Mouse (Mus musculus) forebrain, embryonic 16.5 days (tissue): ENCODE measurements around the gene Mbd6. TPM values are rescaled to one million over a fixed set of nuclear protein-coding genes. Genes with fewer than 3 reads are reported as not detected.

Experiments
- ATAC-seq: fragments of 200-750 bp; cut with Nextera tagmentation; 2 replicates; pipeline ENCODE4 v1.8.0; 2017; ENCODE audit warnings: mild to moderate bottlenecking, moderate library complexity
- H3K27ac ChIP-seq: fragments of 300-500 bp; sonication (generic); 2 replicates; pipeline ENCODE4 v1.5.1; 2014; ENCODE audit warnings: low read length, control low read depth
- H3K27me3 ChIP-seq: fragments of 300-500 bp; sonication (generic); replicated peaks from 2 replicates; pipeline ENCODE4 v1.6.1; 2014; ENCODE audit warnings: low read length; ENCODE audit not compliant: control insufficient read depth, insufficient read depth
- H3K36me3 ChIP-seq: fragments of 300-500 bp; sonication (generic); 2 replicates; pipeline ENCODE4 v1.6.1; 2014; ENCODE audit not compliant: control insufficient read depth, insufficient read depth
- H3K4me1 ChIP-seq: fragments of 300-500 bp; sonication (generic); replicated peaks from 2 replicates; pipeline ENCODE4 v1.6.1; 2014; ENCODE audit warnings: low read length; ENCODE audit not compliant: control insufficient read depth, insufficient read depth
- H3K4me2 ChIP-seq: fragments of 300-500 bp; sonication (generic); 2 replicates; pipeline ENCODE4 v1.6.1; 2014; ENCODE audit warnings: mild to moderate bottlenecking, low read length, control low read depth
- H3K4me3 ChIP-seq: fragments of 300-500 bp; sonication (generic); replicated peaks from 2 replicates; pipeline ENCODE4 v1.5.1; 2014; ENCODE audit warnings: mild to moderate bottlenecking, low read length, control low read depth
- H3K9ac ChIP-seq: fragments of 300-500 bp; sonication (generic); replicated peaks from 2 replicates; pipeline ENCODE4 v1.6.1; 2014; ENCODE audit warnings: low read depth, low read length, control low read depth
- H3K9me3 ChIP-seq: fragments of 300-500 bp; sonication (generic); 2 replicates; pipeline ENCODE4 v1.6.1; 2016; ENCODE audit warnings: low read length; ENCODE audit not compliant: control insufficient read depth
- WGBS: fragments of 180-500 bp; shearing (Covaris S2); extraction: QIAGEN DNeasy Blood & Tissue Kit; methylation state at CpG from one replicate; pipeline ENCODE4 v1.1.7; 2014; 5-methylcytosine and 5-hydroxymethylcytosine counted together
- polyA plus RNA-seq: library from polyadenylated mRNA; unstranded; fragments of >200 nt; fragmentation: Nextera tagmentation; extraction: Ambion mirVana; gene quantifications from 2 replicates; pipeline ENCODE4 v1.2.1, GENCODE M21; 2015

Mbd6 gene
- polyA plus RNA-seq, 1 experiment from 2014 or later, result 15.3 TPM

DNA sequence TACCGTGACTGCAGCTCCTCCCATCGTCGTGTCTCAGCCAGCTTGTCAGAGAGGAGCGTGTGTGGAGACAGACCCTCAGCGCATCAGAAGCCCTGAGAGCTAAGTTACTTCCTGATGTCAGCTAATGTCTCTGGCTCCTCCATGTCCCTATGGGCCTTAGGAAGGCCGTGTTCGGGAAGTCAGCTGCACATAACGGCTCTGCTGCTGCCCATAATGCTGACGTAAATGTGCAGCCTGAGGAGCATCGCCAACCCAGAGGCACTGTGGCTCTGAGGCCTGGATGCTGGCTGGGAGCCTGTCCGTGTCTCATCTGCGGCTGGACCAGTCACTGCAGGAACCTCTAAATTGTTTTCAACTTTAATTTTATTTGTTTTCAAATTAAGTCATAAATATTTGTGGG lies 19.8 kb downstream of the Mbd6 start:
- no peak for ATAC-seq
- peaks cover 17% of the 10 kb centered on the region for H3K4me1 ChIP-seq
- 86% methylated on average over 12 of the region's 12 CpGs for WGBS
- H3K36me3 ChIP-seq, result no peaks in the 10 kb centered on the region
- no peaks in the 10 kb centered on the region for H3K9me3 ChIP-seq
- H3K4me3 ChIP-seq, result no peak overlapping the region
- H3K27me3 ChIP-seq, result no peaks in the 10 kb centered on the region
- H3K27ac ChIP-seq, result no peak overlapping the region
- H3K4me2 ChIP-seq, result no peak overlapping the region
- H3K9ac ChIP-seq, result no peak overlapping the region

GRCm38 (mm10) chr10:127268401-127268800 lies 20.4 kb downstream of the Mbd6 start:
- WGBS, result 79% methylated on average over 5 of the region's 5 CpGs
- H3K4me3 ChIP-seq, result no peak overlapping the region
- H3K4me1 ChIP-seq, result peaks cover 20% of the 10 kb centered on the region
- no peaks in the 10 kb centered on the region for H3K36me3 ChIP-seq
- no peak overlapping the region; the same call in 1 of the 2 replicates for H3K9ac ChIP-seq
- H3K27ac ChIP-seq, result no peak overlapping the region
- no peak overlapping the region for H3K4me2 ChIP-seq
- H3K27me3 ChIP-seq, result no peaks in the 10 kb centered on the region
- no peak for ATAC-seq
- no peaks in the 10 kb centered on the region for H3K9me3 ChIP-seq

- Histone ChIP-seq H3K9me3 (no peaks in the 10 kb centered on the region), H3K27ac (no peak overlapping the region), H3K4me2 (peak overlapping the region; percentile 61), H3K36me3 (no peaks in the 10 kb centered on the region), H3K27me3 (no peaks in the 10 kb centered on the region), H3K9ac (peak overlapping the region; percentile 96), H3K4me3 (peak overlapping the region; percentile 93), H3K4me1 (peaks cover 22% of the 10 kb centered on the region)
- WGBS, result 70% methylated on average over 5 of the region's 5 CpGs
- ATAC-seq, result no peak
These were observed 21.5 kb downstream of the Mbd6 start for GRCm38 (mm10) chr10:127267318-127267717.

DNA sequence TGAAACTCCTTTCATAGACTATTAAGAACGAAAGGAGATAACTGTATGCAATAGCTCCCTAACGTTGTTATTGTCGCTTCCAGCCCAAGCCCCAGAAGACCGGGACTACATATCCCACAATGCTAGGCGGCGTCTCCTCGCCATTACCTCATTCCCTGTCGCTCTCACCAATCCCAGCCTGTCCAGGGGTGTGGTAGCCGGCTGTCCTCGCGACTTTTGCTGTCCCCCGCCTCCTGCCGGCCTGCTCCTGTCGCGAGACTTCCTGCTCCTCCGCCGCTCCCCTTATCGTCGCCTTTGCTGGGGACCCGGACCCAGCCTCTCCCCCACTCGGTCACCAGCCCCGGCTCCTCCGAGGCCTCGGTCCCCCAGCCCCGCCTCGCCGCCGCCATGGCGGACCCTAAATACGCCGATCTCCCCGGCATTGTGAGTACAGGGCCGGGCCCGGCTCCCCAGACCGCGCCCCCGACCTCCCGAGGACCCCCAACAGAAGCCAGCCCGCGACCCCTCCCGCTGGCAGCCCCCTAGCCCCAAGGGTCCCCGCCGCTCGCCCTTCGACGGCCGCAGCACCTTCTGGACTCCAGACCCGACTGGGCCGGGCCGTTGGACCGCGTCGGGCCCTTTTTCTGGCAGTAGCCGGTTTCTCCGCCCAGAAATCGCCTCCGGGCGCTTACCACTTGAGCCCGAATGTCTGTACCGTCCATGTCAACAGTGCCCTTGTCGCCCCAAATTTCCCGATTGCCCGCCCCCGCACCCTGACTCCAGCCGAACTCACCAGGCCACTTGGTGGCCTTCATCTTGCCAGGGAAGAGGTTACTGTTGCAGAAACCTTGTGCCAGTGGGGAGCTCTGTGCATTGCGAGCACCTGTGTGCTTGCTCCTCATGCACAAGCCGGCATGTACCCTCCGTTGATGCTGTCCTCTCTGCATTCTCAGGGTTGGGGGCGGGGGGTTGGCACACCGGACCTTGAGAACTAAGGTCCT lies 22.4 kb downstream of the Mbd6 start, which contains the start of gene Dctn2:
TSS of gene Dctn2 (plus strand) at position 257 of the 980 bp plus-strand sequence.
- under 1% methylated on average over 70 of the region's 70 CpGs for WGBS
- peaks cover 26% of the 10 kb centered on the region for H3K4me1 ChIP-seq

GRCm38 (mm10) chr10:127265727-127266111 lies 23.1 kb downstream of the Mbd6 start:
- Histone ChIP-seq H3K27me3 (no peaks in the 10 kb centered on the region), H3K4me3 (peak overlapping the region; percentile 93), H3K9me3 (no peaks in the 10 kb centered on the region), H3K4me2 (peak overlapping the region; percentile 12; the same call in 1 of the 2 replicates), H3K4me1 (peaks cover 33% of the 10 kb centered on the region), H3K9ac (no peak overlapping the region), H3K27ac (peak overlapping the region; percentile 49; the same call in 1 of the 2 replicates), H3K36me3 (no peaks in the 10 kb centered on the region)
- ATAC-seq, result no peak
- 22% methylated on average over 4 of the region's 4 CpGs for WGBS

More for the DNA sequence above, 22.4 kb downstream of the Mbd6 start, which contains the start of gene Dctn2:
- Histone ChIP-seq H3K4me2 (peak within 1 kb of the TSS; percentile 61), H3K9me3 (no peaks in the 10 kb centered on the region), H3K9ac (peak within 1 kb of the TSS; percentile 96), H3K4me3 (peak within 1 kb of the TSS; percentile 93), H3K27me3 (no peaks in the 10 kb centered on the region), H3K27ac (peak within 1 kb of the TSS; percentile 80), H3K36me3 (no peaks in the 10 kb centered on the region)
- ATAC-seq, result peak; percentile 97

- H3K4me3 ChIP-seq, result no peak overlapping the region
- no peak overlapping the region for H3K9ac ChIP-seq
- no peak overlapping the region for H3K4me2 ChIP-seq
- no peaks in the 10 kb centered on the region for H3K9me3 ChIP-seq
- no peaks in the 10 kb centered on the region for H3K36me3 ChIP-seq
- no peaks in the 10 kb centered on the region for H3K27me3 ChIP-seq
- H3K4me1 ChIP-seq, result peaks cover 38% of the 10 kb centered on the region
- no peak for ATAC-seq
- H3K27ac ChIP-seq, result no peak overlapping the region
- 66% methylated on average over 4 of the region's 4 CpGs for WGBS
These were observed 23.8 kb downstream of the Mbd6 start for GRCm38 (mm10) chr10:127264971-127265370.

GRCm38 (mm10) chr10:127264336-127264735 lies 24.5 kb downstream of the Mbd6 start:
- no peak overlapping the region for H3K4me2 ChIP-seq
- peaks cover 43% of the 10 kb centered on the region for H3K4me1 ChIP-seq
- no peak overlapping the region for H3K4me3 ChIP-seq

GRCm38 (mm10) chr10:127263631-127264030 lies 25.2 kb downstream of the Mbd6 start:
- peaks cover 50% of the 10 kb centered on the region for H3K4me1 ChIP-seq
- H3K36me3 ChIP-seq, result no peaks in the 10 kb centered on the region
- peak overlapping the region; percentile 63 for H3K4me3 ChIP-seq
- peak overlapping the region; percentile 74; the same call in 1 of the 2 replicates for H3K4me2 ChIP-seq
- 34% methylated on average over 3 of the region's 3 CpGs for WGBS
- no peak for ATAC-seq
- H3K9ac ChIP-seq, result no peak overlapping the region
- no peaks in the 10 kb centered on the region for H3K9me3 ChIP-seq
- no peaks in the 10 kb centered on the region for H3K27me3 ChIP-seq
- H3K27ac ChIP-seq, result no peak overlapping the region; the same call in 1 of the 2 replicates

More at GRCm38 (mm10) chr10:127264336-127264735, 24.5 kb downstream of the Mbd6 start:
- H3K27ac ChIP-seq, result no peak overlapping the region
- no peak overlapping the region for H3K9ac ChIP-seq
- no peaks in the 10 kb centered on the region for H3K36me3 ChIP-seq
- WGBS, result 77% methylated on average over 8 of the region's 8 CpGs
- no peak for ATAC-seq
- H3K9me3 ChIP-seq, result no peaks in the 10 kb centered on the region
- no peaks in the 10 kb centered on the region for H3K27me3 ChIP-seq

DNA sequence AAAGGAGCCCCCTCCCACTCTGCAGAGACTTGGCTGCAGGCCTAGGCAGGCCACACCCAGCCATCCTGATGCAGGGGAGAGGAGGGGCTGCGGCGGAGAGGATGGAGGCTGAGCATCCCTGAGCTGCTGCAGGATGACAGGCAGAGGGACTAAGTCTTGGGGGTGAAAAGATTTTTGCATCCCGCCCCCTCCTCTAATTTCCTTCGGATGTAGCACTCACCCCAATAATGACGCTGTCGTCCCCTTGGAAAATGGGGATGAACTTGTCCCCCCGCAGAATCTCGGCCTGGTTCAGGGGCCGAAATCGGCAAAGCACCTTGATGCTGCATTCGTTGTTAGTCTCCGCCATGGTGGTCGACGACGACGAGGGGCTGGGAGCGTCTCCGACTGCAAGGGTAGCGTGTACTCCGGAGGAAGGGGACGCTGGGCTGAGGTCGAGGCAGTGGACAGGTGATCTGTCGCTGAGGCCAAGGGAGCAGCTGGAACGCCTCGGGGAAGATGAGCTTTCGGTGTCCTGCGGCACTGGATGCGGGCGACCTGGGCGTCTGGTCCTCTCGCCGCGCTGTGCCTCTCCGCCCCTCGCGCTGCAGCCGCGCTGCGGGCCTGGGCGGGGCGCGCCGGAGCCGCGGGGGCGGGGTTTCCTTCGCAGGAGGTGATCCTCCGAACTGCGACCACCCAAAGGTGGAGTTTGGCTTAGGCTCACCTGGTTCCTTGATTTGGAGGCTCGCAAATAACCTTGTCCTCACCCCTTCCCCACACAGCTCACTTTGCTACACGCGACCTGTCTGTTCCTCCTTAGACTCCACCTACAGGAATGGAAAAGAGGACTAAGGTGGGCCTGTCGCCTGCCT lies 26.0 kb downstream of the Mbd6 start, which contains the start of gene Kif5a:
TSS of gene Kif5a (minus strand) at position 801 of the 851 bp plus-strand sequence.
- Histone ChIP-seq H3K27me3 (no peaks in the 10 kb centered on the region), H3K9me3 (no peaks in the 10 kb centered on the region), H3K27ac (peak within 1 kb of the TSS; percentile 88), H3K9ac (peak within 1 kb of the TSS; percentile 82), H3K4me2 (peak within 1 kb of the TSS; percentile 74), H3K4me1 (peaks cover 48% of the 10 kb centered on the region), H3K4me3 (peak within 1 kb of the TSS; percentile 63), H3K36me3 (no peaks in the 10 kb centered on the region)
- peak; percentile 41 for ATAC-seq
- under 1% methylated on average over 52 of the region's 53 CpGs for WGBS
